Mouse (Mus musculus) E14TG2a.4 (cell line): ENCODE measurements around the gene Rex1bd.
A peak's percentile ranks its signal among the peaks of the same experiment; 100 is the strongest.

Experiments
- H3K27me3 ChIP-seq: 2 replicates; pipeline ENCODE4 v1.6.1; 2014; ENCODE audit warnings: low read length, control low read depth; ENCODE audit not compliant: insufficient read depth
- H3K36me3 ChIP-seq: 2 replicates; pipeline ENCODE4 v1.6.1; 2014; ENCODE audit warnings: low read length, control low read depth; ENCODE audit not compliant: insufficient read depth
- H3K4me1 ChIP-seq: replicated peaks from 2 replicates; pipeline ENCODE4 v1.6.1; 2014; ENCODE audit warnings: low read depth, low read length, control low read depth
- H3K4me3 ChIP-seq: replicated peaks from 2 replicates; pipeline ENCODE4 v1.5.1; 2014; ENCODE audit warnings: mild to moderate bottlenecking, low read length
- H3K9me3 ChIP-seq: 2 replicates; pipeline ENCODE4 v1.6.1; 2014; ENCODE audit warnings: low read length, control low read depth
- CTCF ChIP-seq: conservative IDR thresholded peaks from 2 replicates; pipeline ENCODE4 v1.5.1; 2014; ENCODE audit warnings: low read length
- NANOG ChIP-seq: IDR thresholded peaks from 2 replicates; pipeline ENCODE4 v1.6.1; 2014; ENCODE audit warnings: borderline replicate concordance, low read length, mixed read lengths
- POU5F1 ChIP-seq: IDR thresholded peaks from 2 replicates; pipeline ENCODE4 v1.6.1; 2014; ENCODE audit warnings: low read length, borderline replicate concordance

Gene Rex1bd

DNA sequence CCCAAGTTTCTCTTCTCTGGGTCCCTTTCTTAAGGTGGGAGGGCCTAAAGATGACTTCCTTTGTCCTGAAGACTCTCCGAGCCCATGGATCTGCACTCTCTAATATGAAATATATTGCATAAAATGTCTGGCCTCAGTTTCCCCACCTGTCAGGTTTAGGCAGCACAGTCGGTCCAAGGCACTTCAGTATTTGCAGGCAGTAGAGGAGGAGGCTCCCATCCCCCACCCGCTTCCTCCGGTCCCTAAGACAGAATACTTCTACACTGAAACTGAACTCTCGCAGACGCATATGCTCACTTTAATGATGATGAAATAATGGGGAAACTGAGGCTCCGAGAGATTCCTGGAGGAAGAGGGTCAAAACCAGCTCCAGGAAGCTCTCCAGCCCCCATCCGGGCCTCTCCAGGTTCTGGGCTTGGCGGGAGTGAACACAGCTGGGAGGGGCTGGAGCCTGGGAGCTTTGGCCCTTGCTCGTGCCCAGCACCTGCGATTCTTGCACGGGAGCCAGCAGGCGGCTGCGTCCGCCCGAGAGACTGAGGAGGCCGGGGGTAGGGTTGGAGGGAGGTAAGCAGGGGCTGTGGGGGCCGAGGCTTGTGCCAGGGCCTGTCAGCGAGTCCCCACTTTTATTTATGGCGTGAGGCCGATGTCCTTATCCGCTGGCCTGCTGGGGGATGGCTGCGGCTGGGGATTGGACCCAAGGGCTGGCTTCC lies 4.6 kb downstream of the Rex1bd start:
- Histone ChIP-seq H3K36me3 (peaks cover 23% of the 10 kb centered on the region), H3K4me1 (peaks cover 69% of the 10 kb centered on the region), H3K4me3 (peak overlapping the region; percentile 50), H3K27me3 (peaks cover 73% of the 10 kb centered on the region), H3K9me3 (no peaks in the 10 kb centered on the region)
- TF ChIP-seq CTCF (no peak), POU5F1 (no peak), NANOG (no peak)

DNA sequence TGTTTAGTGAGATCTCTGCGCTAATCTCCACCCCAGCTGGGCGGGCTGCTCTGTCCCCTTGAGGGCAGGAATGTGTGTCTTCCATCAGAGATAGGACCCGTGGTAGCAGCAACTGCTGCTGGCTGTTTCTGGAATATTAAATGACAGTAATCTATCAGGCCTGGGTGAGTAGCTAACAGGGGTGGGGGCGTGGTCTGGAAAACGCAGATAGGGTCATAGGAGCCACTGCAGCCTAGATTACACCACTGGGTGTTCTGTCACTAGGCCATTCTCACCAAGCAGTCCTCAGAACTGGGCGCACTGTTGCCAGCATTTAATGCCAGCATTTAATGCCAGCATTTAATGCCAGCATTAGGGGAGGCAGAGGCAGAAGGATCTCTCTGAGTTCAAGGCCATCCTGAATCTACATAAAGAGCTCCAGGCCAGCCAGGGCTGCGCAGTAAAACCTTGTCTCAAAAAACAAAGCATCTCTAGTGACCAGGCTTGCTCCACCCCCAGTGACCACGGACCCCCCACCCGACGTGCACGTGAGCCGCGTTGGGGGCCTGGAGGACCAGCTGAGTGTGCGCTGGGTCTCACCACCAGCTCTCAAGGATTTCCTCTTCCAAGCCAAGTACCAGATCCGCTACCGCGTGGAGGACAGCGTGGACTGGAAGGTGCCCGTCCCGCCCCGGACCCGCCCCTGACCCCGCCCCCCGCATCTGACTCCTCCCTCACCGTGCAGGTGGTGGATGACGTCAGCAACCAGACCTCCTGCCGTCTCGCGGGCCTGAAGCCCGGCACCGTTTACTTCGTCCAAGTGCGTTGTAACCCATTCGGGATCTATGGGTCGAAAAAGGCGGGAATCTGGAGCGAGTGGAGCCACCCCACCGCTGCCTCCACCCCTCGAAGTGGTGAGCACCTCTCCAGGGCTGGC lies 5.9 kb downstream of the Rex1bd start:
- peaks cover 66% of the 10 kb centered on the region for H3K4me1 ChIP-seq
- no peak for TF ChIP-seq POU5F1
- TF ChIP-seq NANOG = no peak
- no peak for TF ChIP-seq CTCF
- H3K27me3 ChIP-seq = peaks cover 87% of the 10 kb centered on the region
- peak overlapping the region; percentile 61 for H3K4me3 ChIP-seq
- no peaks in the 10 kb centered on the region for H3K9me3 ChIP-seq
- peaks cover 23% of the 10 kb centered on the region for H3K36me3 ChIP-seq

DNA sequence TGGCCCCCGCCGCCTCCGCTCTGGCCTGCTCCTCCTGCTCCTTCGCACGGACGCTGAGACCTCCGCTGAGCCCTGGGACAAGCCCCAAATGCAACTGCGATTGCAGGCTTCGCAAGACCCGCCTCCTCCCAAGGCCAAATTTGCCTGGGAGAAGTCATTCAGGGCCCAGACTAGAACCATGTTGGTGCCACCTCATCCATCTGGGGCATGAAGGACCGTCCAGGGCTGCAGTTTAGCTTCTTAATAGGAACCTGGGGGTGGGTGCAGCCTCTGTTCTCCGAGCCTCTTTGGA lies 10.8 kb downstream of the Rex1bd start:
- H3K27me3 ChIP-seq = peaks cover 99% of the 10 kb centered on the region
- H3K9me3 ChIP-seq = no peaks in the 10 kb centered on the region
- no peak for TF ChIP-seq POU5F1
- TF ChIP-seq NANOG = no peak
- no peak for TF ChIP-seq CTCF
- H3K36me3 ChIP-seq = no peaks in the 10 kb centered on the region
- peak overlapping the region; percentile 39; the same call in 1 of the 2 replicates for H3K4me3 ChIP-seq
- peaks cover 64% of the 10 kb centered on the region for H3K4me1 ChIP-seq

DNA sequence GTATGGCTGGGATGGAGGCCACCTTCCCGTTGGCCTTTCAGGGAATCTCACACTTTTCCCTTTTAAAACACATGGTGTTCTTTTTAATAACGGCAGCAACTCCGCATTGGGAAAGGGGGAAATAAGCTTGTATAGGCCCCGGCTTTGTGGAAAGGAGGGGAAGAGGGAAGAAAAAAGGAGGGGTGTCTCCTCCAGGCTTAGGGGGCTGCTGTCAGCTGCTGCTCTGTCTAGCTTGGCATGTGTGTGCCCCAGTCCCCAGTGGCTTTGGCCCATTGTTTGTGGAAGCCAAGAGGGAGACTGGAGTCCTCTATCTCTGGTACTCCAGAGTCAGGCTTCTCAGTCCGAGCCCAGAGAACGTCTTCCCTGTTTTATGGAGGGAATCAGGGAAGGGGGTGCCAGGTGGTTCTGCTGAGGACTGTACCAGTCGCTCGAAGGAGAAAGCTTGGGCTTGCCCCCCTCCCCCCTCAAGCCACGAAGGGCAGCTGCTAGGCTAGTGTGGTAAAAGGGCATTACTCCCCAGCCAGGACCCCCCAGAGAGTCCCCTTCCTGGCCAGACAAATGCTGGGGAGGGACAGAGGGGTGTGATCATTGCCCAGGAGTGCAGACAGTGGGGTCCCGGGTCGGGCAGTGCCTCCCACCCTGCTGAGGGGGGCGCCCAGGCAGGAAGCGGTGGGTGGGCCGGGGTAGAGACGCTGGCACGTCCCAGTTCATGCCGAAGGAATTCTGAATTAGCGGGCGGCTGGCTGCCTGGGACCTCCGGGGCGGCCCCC lies 11.4 kb downstream of the Rex1bd start:
- peaks cover 64% of the 10 kb centered on the region for H3K4me1 ChIP-seq
- no peaks in the 10 kb centered on the region for H3K36me3 ChIP-seq
- peak overlapping the region; percentile 39; the same call in 1 of the 2 replicates for H3K4me3 ChIP-seq
- no peaks in the 10 kb centered on the region for H3K9me3 ChIP-seq
- TF ChIP-seq CTCF (no peak), NANOG (no peak), POU5F1 (no peak)
- peaks cover 99% of the 10 kb centered on the region for H3K27me3 ChIP-seq

DNA sequence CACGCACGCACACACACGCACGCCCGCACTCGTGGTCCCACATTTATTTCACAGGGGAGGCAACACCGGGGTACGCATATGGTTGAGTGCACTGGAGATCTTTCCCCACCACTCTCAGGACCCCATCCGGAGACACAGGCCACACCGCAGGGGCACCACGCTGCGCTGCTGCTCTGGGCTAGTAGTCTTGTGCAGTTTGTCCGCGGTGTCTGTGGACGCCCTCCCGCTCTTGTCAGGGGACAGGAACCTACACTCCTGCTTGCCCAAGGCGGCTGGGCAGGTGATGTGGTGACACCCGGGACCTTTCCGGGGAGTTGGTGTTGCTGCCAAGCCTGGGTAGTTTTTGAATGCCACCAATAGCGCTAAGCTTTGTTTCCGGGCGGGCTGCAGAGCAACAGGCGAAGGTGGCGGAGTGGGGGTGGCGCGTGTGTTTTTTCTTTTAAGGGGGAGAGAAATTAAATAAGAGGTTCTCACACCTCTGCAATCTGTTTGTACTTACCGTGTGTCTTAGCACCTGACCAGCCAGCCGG lies 12.1 kb downstream of the Rex1bd start:
- TF ChIP-seq NANOG (no peak), CTCF (no peak), POU5F1 (no peak)
- Histone ChIP-seq H3K27me3 (peaks cover 99% of the 10 kb centered on the region), H3K36me3 (no peaks in the 10 kb centered on the region), H3K4me1 (peaks cover 69% of the 10 kb centered on the region), H3K9me3 (no peaks in the 10 kb centered on the region), H3K4me3 (peak overlapping the region; percentile 49; the same call in 1 of the 2 replicates)

DNA sequence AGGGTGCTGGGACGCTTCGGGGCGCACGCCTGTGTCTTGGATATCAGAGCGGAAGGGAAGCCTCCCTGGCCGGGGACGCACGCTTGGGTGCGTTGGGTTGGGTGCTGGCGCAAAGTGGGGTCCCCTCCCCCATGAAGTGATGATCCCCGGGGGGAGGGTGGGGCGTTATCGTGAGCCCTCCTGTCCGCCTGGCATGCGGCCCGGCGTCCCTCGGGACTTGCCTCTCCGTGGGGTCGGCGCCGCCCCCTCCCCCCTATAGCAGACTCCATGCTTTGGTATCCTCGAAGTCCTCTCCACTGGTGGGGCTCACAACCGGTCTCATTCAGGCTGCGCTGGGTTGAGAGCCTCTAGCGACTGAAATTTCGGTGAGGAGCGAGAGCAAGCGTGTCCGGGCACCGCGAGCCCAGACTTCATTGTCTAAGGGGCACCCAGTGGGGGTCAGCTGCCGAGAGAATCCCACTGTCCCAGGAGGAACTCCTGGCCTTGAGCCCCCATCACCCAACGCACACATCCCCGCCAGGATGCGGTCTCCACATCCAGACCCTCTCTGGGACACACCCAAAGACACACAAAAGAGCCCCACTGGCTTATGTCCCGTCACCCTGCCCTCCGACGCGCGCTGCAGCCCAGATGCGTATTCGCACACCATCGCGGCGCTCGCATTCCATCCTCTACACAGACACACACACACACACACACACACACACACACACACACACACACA lies 12.7 kb downstream of the Rex1bd start:
- H3K4me1 ChIP-seq = peaks cover 72% of the 10 kb centered on the region

More for the DNA sequence above, 12.7 kb downstream of the Rex1bd start:
- TF ChIP-seq NANOG (no peak), CTCF (no peak), POU5F1 (no peak)
- H3K27me3 ChIP-seq = peaks cover 99% of the 10 kb centered on the region
- H3K9me3 ChIP-seq = no peaks in the 10 kb centered on the region
- no peaks in the 10 kb centered on the region for H3K36me3 ChIP-seq
- H3K4me3 ChIP-seq = peak overlapping the region; percentile 70
